Mouse (Mus musculus) stomach, embryonic 15.5 days (tissue): Measurements from ENCODE around the gene Acot13. TPM values are rescaled to one million over a fixed set of nuclear protein-coding genes. Genes with fewer than 3 reads are reported as not detected.

ENCODE experiments used
- ATAC-seq: fragments of 200-750 bp; cut with Nextera tagmentation; 2 replicates; pipeline ENCODE4 v1.8.0; 2017; ENCODE audit warnings: low read depth, moderate number of reproducible peaks, moderate TSS enrichment; ENCODE audit not compliant: insufficient read depth, low FRiP score
- H3K27ac ChIP-seq: fragments of 300-500 bp; sonication (generic); 2 replicates; pipeline ENCODE4 v1.5.1; 2015; ENCODE audit warnings: mild to moderate bottlenecking, inconsistent platforms
- H3K27me3 ChIP-seq: fragments of 300-500 bp; sonication (generic); replicated peaks from 2 replicates; pipeline ENCODE4 v1.6.1; 2015; ENCODE audit warnings: inconsistent platforms
- H3K36me3 ChIP-seq: fragments of 300-500 bp; sonication (generic); 2 replicates; pipeline ENCODE4 v1.6.1; 2015; ENCODE audit warnings: inconsistent platforms
- H3K4me1 ChIP-seq: fragments of 300-500 bp; sonication (generic); 2 replicates; pipeline ENCODE4 v1.6.1; 2015; ENCODE audit warnings: inconsistent platforms
- H3K4me2 ChIP-seq: fragments of 300-500 bp; sonication (generic); 2 replicates; pipeline ENCODE4 v1.6.1; 2015; ENCODE audit warnings: mild to moderate bottlenecking, inconsistent platforms
- H3K4me3 ChIP-seq: fragments of 300-500 bp; sonication (generic); replicated peaks from 2 replicates; pipeline ENCODE4 v1.5.1; 2015; ENCODE audit warnings: inconsistent platforms
- H3K9ac ChIP-seq: fragments of 300-500 bp; sonication (generic); 2 replicates; pipeline ENCODE4 v1.6.1; 2015; ENCODE audit warnings: inconsistent platforms
- H3K9me3 ChIP-seq: fragments of 300-500 bp; sonication (generic); 2 replicates; pipeline ENCODE4 v1.6.1; 2016; ENCODE audit warnings: inconsistent platforms
- WGBS: fragments of 180-500 bp; shearing (Covaris S2); methylation state at CpG from one replicate; pipeline ENCODE4 v1.1.7; 2015; 5-methylcytosine and 5-hydroxymethylcytosine counted together
- polyA plus RNA-seq: library from polyadenylated mRNA; unstranded; fragments of >200 nt; fragmentation: Nextera tagmentation; extraction: Ambion mirVana; gene quantifications from 2 replicates; pipeline ENCODE4 v1.2.1, GENCODE M21; 2015

Gene Acot13
- polyA plus RNA-seq, 1 experiment from 2014 or later = 102 TPM

DNA sequence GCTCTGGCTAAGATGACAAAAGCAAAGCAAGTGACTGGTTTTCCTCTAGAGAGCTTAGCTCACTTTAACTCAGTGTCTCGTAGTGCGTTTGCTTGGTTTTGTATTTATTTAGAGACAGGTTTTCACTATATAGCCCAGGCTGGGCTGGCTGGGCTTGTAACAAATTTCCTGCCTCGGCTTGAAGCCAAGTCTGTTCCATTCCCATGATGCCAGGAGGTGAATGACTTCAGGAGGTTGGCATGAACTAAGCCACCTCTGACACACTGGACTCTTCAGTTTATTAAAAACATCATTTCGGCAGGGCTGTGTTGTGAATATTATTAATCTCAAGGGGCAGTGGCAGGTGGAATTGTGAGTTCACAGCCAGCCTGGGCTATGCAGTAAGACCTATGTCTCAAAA is 5.8 kb downstream of the Acot13 start:
- Histone ChIP-seq H3K4me2 (no peak overlapping the region), H3K27me3 (no peaks in the 10 kb centered on the region), H3K4me3 (no peak overlapping the region), H3K9me3 (no peaks in the 10 kb centered on the region), H3K27ac (no peak overlapping the region), H3K4me1 (no peaks in the 10 kb centered on the region), H3K36me3 (no peaks in the 10 kb centered on the region), H3K9ac (no peak overlapping the region)
- no peak for ATAC-seq
- WGBS = 79% methylated on average over 4 of the region's 4 CpGs

DNA sequence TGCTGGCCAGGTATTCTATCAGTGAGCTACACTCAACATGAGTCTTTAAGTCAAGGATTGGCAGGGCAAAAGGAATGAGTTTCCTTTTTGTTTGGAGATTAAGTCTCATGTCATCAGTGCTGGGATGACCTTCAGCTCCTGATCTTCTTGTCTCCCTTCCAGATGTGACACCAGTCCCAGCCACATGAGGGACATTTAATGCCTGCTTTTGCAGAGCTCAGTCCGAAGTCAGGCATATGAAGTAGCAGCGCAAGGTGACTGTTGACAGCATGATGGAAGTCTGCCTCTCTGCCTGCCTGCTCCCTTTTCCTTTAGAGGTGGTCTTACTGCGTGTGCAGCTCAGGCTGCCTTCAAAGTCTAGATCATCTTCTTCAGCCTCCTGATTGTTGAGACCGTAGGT is 6.7 kb downstream of the Acot13 start:
- no peak overlapping the region for H3K4me3 ChIP-seq
- H3K27me3 ChIP-seq = no peaks in the 10 kb centered on the region
- no peaks in the 10 kb centered on the region; the same call in 1 of the 2 replicates for H3K36me3 ChIP-seq
- no peaks in the 10 kb centered on the region for H3K9me3 ChIP-seq
- no peak for ATAC-seq
- H3K9ac ChIP-seq = no peak overlapping the region
- WGBS = 83% methylated on average over 4 of the region's 4 CpGs
- H3K4me1 ChIP-seq = no peaks in the 10 kb centered on the region
- H3K27ac ChIP-seq = no peak overlapping the region
- no peak overlapping the region for H3K4me2 ChIP-seq

DNA sequence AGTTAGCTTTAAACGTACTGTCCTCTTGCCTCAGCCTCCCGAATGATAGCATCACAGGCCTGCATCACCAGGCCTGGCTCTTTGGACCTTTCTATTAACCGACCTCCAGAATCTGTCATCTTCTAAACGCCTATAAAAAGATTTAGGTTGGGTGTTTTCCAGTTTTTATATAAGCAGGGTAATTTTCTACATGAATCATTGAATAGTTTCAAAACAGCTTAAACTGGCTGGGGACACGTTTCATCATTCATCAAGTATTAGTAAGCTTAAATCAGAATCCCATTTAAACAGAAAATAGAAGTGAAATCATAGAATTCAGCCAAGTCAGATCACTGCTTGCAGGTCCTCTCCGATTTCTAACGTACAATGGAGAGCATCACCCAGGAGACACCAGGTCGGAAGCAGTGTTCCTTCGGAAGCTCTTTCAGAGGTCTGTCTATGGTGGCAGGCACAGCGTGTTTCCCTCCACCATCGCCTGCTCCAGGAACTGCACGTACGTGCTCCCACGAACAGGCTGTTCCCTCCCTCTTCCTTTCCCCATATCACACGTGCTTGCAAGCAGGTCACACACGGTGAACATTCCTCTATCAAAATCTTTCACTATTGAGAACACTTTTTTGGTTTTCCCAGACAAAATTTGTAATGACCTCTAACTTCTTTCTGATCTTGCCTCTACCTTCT is 8.5 kb downstream of the Acot13 start:
- Histone ChIP-seq H3K36me3 (no peaks in the 10 kb centered on the region; the same call in 1 of the 2 replicates), H3K27me3 (no peaks in the 10 kb centered on the region), H3K4me2 (no peak overlapping the region), H3K4me3 (no peak overlapping the region), H3K9ac (no peak overlapping the region), H3K4me1 (no peaks in the 10 kb centered on the region), H3K9me3 (no peaks in the 10 kb centered on the region), H3K27ac (no peak overlapping the region)
- ATAC-seq = no peak
- 84% methylated on average over 16 of the region's 16 CpGs for WGBS

DNA sequence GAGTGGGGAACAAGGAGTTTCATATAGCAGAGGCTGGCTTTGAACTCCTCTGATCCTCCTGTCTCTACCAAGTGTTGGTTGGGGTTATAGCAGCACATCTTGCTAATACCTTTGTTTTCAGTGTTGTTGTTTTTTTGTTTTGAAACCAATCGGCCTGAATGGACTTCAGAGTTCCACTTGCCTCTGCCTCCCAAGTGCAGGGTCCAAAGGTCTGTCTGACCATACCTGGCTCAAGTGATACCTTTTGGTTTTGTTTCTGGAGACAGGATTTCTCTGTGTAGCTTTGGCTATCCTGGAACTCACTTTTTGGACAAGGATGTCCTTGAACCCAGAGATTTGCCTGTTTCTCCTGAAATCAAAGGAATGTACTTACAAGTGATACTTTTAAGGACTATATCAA is 11.4 kb downstream of the Acot13 start:
- WGBS = 63% methylated on average over 1 of the region's 1 CpGs
- Histone ChIP-seq H3K27ac (no peak overlapping the region), H3K36me3 (peaks cover 4% of the 10 kb centered on the region), H3K27me3 (no peaks in the 10 kb centered on the region), H3K9ac (no peak overlapping the region), H3K9me3 (no peaks in the 10 kb centered on the region), H3K4me3 (no peak overlapping the region), H3K4me1 (no peaks in the 10 kb centered on the region), H3K4me2 (no peak overlapping the region)
- no peak for ATAC-seq

DNA sequence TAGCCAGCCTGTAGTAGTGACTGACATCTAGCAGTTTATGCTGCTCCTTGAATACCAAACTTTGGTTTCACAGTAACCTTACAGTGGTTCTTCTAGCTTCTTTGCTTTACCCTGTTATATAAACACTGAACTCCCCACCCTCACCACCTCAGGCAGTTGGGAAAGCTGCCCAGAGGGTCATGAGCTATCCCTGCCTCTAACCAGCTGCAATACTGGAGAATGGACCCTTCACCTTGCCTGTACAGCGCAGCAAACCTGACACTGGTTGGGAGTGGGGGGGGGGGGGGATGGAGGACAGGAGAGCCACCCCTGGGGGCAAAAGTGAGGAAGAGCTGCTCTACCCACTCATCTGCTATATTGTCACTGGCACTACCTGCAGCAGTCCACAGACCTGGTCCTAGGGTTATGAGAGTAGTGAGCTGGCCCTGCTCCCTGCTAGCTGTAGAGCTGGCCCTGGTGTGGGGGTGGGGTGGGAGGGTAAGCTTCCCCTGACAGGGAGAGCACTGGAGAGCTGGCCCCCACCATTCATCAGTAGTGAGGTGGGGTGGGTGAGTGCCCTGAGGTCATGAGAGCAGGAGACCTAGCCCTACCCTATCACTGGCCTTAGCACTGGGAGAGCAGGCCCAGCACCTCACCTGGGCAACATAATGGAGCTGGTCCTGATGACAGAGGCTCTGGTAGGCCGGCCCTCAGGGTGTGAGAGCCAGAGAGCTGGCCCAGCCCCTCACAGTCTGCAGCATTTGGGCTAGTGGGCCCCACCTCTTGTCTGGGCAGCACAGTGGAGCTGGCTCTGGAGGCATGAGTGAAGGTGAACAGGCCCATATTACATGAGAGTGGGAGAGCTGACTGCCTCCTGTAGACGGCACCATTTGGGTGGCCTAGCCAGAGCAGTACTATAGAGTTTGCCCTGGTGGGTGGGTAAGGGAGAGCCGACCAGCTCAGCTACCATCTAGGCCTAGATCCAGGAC is 14.9 kb downstream of the Acot13 start:
- Histone ChIP-seq H3K36me3 (peaks cover 25% of the 10 kb centered on the region), H3K9ac (no peak overlapping the region), H3K4me2 (no peak overlapping the region), H3K27ac (no peak overlapping the region), H3K4me3 (no peak overlapping the region), H3K9me3 (no peaks in the 10 kb centered on the region), H3K4me1 (no peaks in the 10 kb centered on the region), H3K27me3 (no peaks in the 10 kb centered on the region)
- WGBS = 59% methylated on average over 4 of the region's 4 CpGs
- peak; percentile 78 for ATAC-seq

DNA sequence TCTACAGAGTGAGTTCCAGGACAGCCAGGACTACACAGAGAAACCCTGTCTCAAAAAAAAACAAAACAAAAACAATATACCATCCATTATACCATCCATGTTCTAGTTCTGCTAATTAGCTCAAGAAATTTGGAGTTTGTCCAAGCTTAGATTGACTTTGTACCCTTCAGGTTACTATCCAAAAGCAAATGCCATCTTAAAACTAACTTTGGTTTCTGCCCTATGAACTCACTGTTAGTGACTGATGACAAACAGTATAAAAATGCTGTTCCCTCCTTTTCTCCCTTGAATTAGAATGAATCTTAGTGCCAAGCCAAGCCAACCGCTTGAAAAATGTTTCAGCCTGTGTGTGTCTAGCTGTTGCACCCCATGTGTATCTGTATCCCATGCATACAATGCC is 16.7 kb downstream of the Acot13 start:
- 87% methylated on average over 1 of the region's 1 CpGs for WGBS

DNA sequence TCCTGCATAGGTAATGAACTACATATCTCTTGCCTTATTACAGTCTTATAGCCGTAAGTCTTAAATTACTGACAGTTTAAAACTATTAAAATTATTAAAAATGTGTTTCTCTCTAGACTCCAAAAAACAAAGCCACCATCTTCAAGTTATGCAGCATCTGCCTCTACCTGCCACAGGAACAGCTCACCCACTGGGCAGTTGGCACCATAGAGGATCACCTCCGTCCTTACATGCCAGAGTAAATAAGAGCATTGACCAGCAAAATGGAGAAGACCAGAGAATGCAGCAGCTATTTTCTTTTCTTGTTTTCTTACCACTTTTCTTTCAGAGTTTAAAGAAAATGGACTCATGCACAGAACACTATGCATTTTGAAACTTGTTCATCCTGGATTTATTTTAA is 18.8 kb downstream of the Acot13 start:
- 98% methylated on average over 2 of the region's 2 CpGs for WGBS
- peaks cover 40% of the 10 kb centered on the region for H3K36me3 ChIP-seq
- no peak overlapping the region for H3K27ac ChIP-seq

More for the DNA sequence above, 16.7 kb downstream of the Acot13 start:
- no peak for ATAC-seq
- Histone ChIP-seq H3K27me3 (no peaks in the 10 kb centered on the region), H3K9me3 (no peaks in the 10 kb centered on the region), H3K9ac (no peak overlapping the region), H3K36me3 (peaks cover 39% of the 10 kb centered on the region), H3K4me1 (no peaks in the 10 kb centered on the region), H3K4me3 (no peak overlapping the region), H3K4me2 (no peak overlapping the region), H3K27ac (no peak overlapping the region)

DNA sequence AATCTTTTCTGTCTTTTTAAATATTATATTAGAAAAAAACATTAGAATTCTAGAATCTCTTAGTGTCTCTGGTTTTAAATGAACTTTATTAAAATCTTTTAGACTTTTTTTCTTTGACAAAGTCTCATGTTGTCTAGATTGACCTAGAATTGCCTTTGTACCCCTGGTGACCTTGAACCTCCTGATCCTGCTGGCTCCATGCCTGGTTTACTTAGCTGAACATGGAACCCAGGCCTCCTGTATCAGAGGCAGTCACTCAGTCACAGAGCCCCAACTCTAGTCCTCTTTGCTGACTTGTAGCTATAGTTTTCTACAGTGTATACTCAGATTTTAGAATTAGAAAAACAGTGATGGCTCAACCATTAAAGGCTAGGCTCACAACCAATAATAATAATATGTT is 25.3 kb downstream of the Acot13 start:
- peaks cover 22% of the 10 kb centered on the region for H3K36me3 ChIP-seq
- H3K27ac ChIP-seq = no peak overlapping the region
- no peaks in the 10 kb centered on the region for H3K9me3 ChIP-seq
- ATAC-seq = no peak
- H3K27me3 ChIP-seq = no peaks in the 10 kb centered on the region
- no peak overlapping the region for H3K4me3 ChIP-seq
- no peak overlapping the region for H3K4me2 ChIP-seq
- H3K4me1 ChIP-seq = peaks cover 12% of the 10 kb centered on the region; the same call in 1 of the 2 replicates
- no peak overlapping the region for H3K9ac ChIP-seq

More for the DNA sequence above, 18.8 kb downstream of the Acot13 start:
- H3K9me3 ChIP-seq = no peaks in the 10 kb centered on the region
- H3K27me3 ChIP-seq = no peaks in the 10 kb centered on the region
- H3K4me2 ChIP-seq = no peak overlapping the region
- no peak overlapping the region for H3K4me3 ChIP-seq
- H3K9ac ChIP-seq = no peak overlapping the region
- H3K4me1 ChIP-seq = no peaks in the 10 kb centered on the region
- ATAC-seq = no peak

DNA sequence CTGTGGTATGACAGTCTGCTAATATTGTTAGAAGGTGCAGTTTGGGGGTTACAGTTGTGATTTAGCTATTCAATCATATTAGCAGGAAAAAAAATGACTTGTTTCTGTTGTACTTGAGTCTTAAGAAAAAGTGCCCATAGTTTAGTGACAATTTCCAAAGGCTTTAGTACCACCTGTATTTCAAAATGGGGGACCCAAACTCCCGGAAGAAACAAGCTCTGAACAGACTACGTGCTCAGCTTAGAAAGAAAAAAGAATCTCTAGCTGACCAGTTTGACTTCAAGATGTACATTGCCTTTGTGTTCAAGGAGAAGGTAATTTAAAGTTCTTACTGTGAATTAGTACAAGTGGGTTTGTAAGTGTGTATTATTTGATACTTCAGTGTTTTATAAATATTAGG is 28.1 kb downstream of the Acot13 start:
- Histone ChIP-seq H3K4me1 (peaks cover 12% of the 10 kb centered on the region; the same call in 1 of the 2 replicates), H3K9ac (peak overlapping the region; percentile 16; the same call in 1 of the 2 replicates), H3K36me3 (peaks cover 9% of the 10 kb centered on the region; the same call in 1 of the 2 replicates), H3K4me2 (peak overlapping the region; percentile 72), H3K27me3 (no peaks in the 10 kb centered on the region), H3K27ac (no peak overlapping the region), H3K4me3 (peak overlapping the region; percentile 98), H3K9me3 (no peaks in the 10 kb centered on the region)
- WGBS = 13% methylated on average over 2 of the region's 2 CpGs
- ATAC-seq = no peak

DNA sequence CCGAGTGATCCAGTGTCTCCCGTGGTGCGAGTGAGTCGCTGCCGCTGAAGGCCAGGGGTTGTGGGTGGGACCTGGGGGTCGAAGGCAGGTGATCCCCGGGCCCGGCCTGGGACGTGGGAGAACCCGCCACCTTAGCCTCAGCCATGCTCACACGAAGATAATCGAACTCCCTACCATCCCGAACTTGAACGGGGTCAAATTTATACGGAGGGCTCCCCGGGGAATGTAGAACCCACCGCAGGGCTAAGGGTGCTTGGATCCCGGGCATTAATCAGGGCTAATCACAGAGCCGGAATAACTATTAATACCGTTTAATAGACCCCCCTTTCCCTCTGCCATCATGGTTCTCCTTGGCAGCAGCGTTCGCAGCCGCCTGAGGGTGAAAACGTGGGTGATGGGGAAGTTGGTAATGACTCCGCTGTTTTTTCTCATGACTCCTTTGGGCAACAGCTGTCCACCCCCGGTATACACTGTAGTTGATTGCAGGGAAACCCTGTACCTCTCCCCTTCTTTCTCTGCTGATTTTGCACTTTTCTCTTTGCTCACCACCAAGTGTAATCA is 29.1 kb downstream of the Acot13 start:
- WGBS = under 1% methylated on average over 26 of the region's 26 CpGs
- peak overlapping the region; percentile 100 for H3K27ac ChIP-seq
- H3K27me3 ChIP-seq = no peaks in the 10 kb centered on the region
- H3K36me3 ChIP-seq = peaks cover 5% of the 10 kb centered on the region; the same call in 1 of the 2 replicates
- peaks cover 12% of the 10 kb centered on the region; the same call in 1 of the 2 replicates for H3K4me1 ChIP-seq
- peak overlapping the region; percentile 97 for H3K9ac ChIP-seq
- no peaks in the 10 kb centered on the region for H3K9me3 ChIP-seq
- H3K4me3 ChIP-seq = peak overlapping the region; percentile 98
- H3K4me2 ChIP-seq = peak overlapping the region; percentile 72
- no peak for ATAC-seq

DNA sequence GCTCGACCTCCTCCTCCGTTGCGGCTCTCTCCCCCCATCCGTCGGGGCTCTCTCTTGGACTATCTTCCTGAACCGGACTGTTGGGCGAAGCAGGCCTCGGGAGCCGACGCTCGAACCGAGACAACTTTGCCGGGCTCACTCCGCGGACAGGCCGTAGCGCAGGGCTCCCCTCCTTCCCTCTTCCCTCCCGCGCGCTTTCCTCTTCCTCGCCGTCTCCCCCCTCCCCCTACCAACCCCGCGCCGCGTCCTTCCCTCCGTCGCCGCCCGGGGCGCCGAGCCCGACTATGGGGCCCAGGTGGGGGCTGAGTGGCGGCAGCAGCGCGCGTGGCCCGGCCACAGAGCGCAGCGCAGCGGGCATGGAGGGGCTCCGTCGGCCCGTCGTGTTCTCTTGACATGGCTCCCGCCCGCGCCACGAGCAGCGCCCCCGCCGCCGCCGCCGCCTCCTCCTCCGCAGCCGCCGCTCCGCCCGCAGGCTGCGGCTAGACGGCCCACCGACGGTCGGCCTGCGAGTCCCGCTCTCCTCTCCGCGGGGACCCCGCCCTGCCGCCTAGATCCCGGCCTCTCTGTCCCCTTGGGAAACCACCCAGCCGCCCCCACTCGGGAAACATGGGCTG is 29.9 kb downstream of the Acot13 start, which contains the start of gene BC005537:
TSS of gene BC005537 (plus strand) at position 350 of the 614 bp plus-strand sequence.
- 1% methylated on average over 71 of the region's 74 CpGs for WGBS
- Histone ChIP-seq H3K36me3 (0 out of 2 replicates have a peak, but pooled peaks cover 2% of the 10 kb centered on the region), H3K27me3 (no peaks in the 10 kb centered on the region), H3K27ac (peak within 1 kb of the TSS; percentile 100), H3K4me2 (peak within 1 kb of the TSS; percentile 72), H3K9me3 (no peaks in the 10 kb centered on the region), H3K9ac (peak within 1 kb of the TSS; percentile 97), H3K4me1 (peaks cover 12% of the 10 kb centered on the region; the same call in 1 of the 2 replicates), H3K4me3 (peak within 1 kb of the TSS; percentile 98)
- peak; percentile 32 for ATAC-seq
